Mouse (Mus musculus) small intestine, adult 2 months (tissue): Measurements from ENCODE around the gene Map4k4.

Experiments used
- CTCF ChIP-seq: fragments of 200-500 bp; IDR thresholded peaks from 2 replicates; pipeline ENCODE4 v1.5.1; 2012; ENCODE audit warnings: low read depth, mild to moderate bottlenecking, control low read depth, inconsistent platforms, low read length, moderate library complexity, mixed read lengths; ENCODE audit not compliant: insufficient replicate concordance, insufficient read length; ENCODE audit errors: extremely low read depth
- POLR2A ChIP-seq: fragments of 200-500 bp; IDR thresholded peaks from 2 replicates; pipeline ENCODE4 v1.6.1; 2012; ENCODE audit warnings: low read depth, mild to moderate bottlenecking, control low read depth, inconsistent platforms, low read length, moderate library complexity

DNA sequence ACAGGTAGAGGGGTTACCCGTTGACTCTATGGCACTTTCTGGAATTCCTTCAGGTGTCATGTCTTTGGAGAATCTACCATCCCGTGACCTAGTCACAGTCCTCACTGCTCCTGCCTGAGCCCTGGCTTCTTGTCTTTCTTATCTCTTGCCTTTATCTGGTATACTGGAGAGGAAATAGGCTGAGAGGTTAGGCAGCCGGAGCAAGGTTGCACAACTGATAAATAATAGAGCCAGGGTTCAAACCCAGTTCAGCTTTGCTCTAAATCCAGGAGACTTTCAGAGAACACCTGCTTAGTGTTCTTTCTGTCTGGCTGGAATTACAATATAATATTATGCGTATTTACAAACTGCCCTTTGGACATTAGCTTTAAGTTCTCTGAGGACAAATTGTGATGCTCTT lies 2.0 kb upstream of the Map4k4 start:
- no peak for TF ChIP-seq POLR2A
- no peak for TF ChIP-seq CTCF
